Mouse (Mus musculus): ENCODE measurements around the gene Lif. TPM values are rescaled to one million over a fixed set of nuclear protein-coding genes. Genes with fewer than 3 reads are reported as not detected.

Gene Lif
- 0.39 TPM for polyA plus RNA-seq (2014; fragmentation: Illumina TruSeq; extraction: RNeasy Lipid Tissue Mini Kit (QIAGEN cat#74804); ENCODE audit: low read depth, low replicate concordance)

GRCm38 (mm10) chr11:4256846-4257607 lies at the start of gene Lif:
Gene Lif (plus strand): TSS chr11:4257557.

GRCm38 (mm10) chr11:4217914-4218629 lies 39.3 kb upstream of the Lif start, which contains the start of gene Castor1:
Gene Castor1 (plus strand): TSS chr11:4218225.

GRCm38 (mm10) chr11:4235665-4236545 lies 21.5 kb upstream of the Lif start, which contains the start of gene Osm:
Gene Osm (plus strand): TSS chr11:4236420.

Other genes starting within 250 kb of the Lif start
- gene Sec14l4, start 226.1 kb upstream of the Lif start, polyA plus RNA-seq (2014; fragmentation: Illumina TruSeq; extraction: RNeasy Lipid Tissue Mini Kit (QIAGEN cat#74804); ENCODE audit: low read depth, low replicate concordance), result 0.29 TPM
- gene Sec14l3, start 192.7 kb upstream of the Lif start, polyA plus RNA-seq (2014; fragmentation: Illumina TruSeq; extraction: RNeasy Lipid Tissue Mini Kit (QIAGEN cat#74804); ENCODE audit: low read depth, low replicate concordance), result not detected
- 152 TPM for gene Mtfp1, start 162.1 kb upstream of the Lif start, polyA plus RNA-seq (2014; fragmentation: Illumina TruSeq; extraction: RNeasy Lipid Tissue Mini Kit (QIAGEN cat#74804); ENCODE audit: low read depth, low replicate concordance)
- gene Sec14l2, start 134.1 kb upstream of the Lif start, polyA plus RNA-seq (2014; fragmentation: Illumina TruSeq; extraction: RNeasy Lipid Tissue Mini Kit (QIAGEN cat#74804); ENCODE audit: low read depth, low replicate concordance), result 0.71 TPM
- 19.4 TPM for gene Rnf215, start 122.4 kb upstream of the Lif start, polyA plus RNA-seq (2014; fragmentation: Illumina TruSeq; extraction: RNeasy Lipid Tissue Mini Kit (QIAGEN cat#74804); ENCODE audit: low read depth, low replicate concordance)
- gene Ccdc157, start 97.3 kb upstream of the Lif start, polyA plus RNA-seq (2014; fragmentation: Illumina TruSeq; extraction: RNeasy Lipid Tissue Mini Kit (QIAGEN cat#74804); ENCODE audit: low read depth, low replicate concordance), result 7.5 TPM
- 23.1 TPM for gene Sf3a1, start 97.2 kb upstream of the Lif start, polyA plus RNA-seq (2014; fragmentation: Illumina TruSeq; extraction: RNeasy Lipid Tissue Mini Kit (QIAGEN cat#74804); ENCODE audit: low read depth, low replicate concordance)
- 13.9 TPM for gene Tbc1d10a, start 70.8 kb upstream of the Lif start, polyA plus RNA-seq (2014; fragmentation: Illumina TruSeq; extraction: RNeasy Lipid Tissue Mini Kit (QIAGEN cat#74804); ENCODE audit: low read depth, low replicate concordance)
- gene Castor1, start 39.3 kb upstream of the Lif start, polyA plus RNA-seq (2014; fragmentation: Illumina TruSeq; extraction: RNeasy Lipid Tissue Mini Kit (QIAGEN cat#74804); ENCODE audit: low read depth, low replicate concordance), result 4.2 TPM
- gene Osm, start 21.1 kb upstream of the Lif start, polyA plus RNA-seq (2014; fragmentation: Illumina TruSeq; extraction: RNeasy Lipid Tissue Mini Kit (QIAGEN cat#74804); ENCODE audit: low read depth, low replicate concordance), result 0.18 TPM
- not detected for gene Hormad2, start 183.5 kb downstream of the Lif start, polyA plus RNA-seq (2014; fragmentation: Illumina TruSeq; extraction: RNeasy Lipid Tissue Mini Kit (QIAGEN cat#74804); ENCODE audit: low read depth, low replicate concordance)